Comparison of ENCODE assay signal across 1 mouse cellular context in the genomic region with DNA sequence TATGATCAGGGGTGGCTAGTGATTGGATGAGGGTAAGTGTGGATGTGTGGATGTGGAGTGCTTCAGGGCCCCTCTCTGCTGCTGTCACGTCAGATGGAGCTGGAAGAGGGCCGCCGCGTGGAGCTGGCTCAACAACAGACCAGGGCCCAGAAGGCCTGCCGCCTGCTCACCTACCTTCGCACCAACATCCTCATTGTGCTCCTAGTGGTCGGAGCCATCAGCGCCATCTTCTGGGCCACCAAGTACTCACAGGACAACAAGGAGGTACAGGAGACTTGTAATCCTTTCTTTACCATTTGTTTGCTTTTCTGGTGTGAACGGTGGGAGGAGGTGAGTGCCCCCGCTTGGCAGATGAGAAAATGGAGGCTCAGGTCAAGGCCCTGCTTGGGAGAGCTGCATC.
TF ChIP-seq lines count a peak whose summit lies in the region.

No protein-coding gene starts in this region.

TF ChIP-seq in CH12.LX, 34 proteins besides CTCF, POLR2A, EP300 and RAD21:
- TF ChIP-seq ZNF384 (IDR thresholded peaks at IDR 0.05; ENCODE audit: low read depth, low read length) (no peak), MEF2A (IDR thresholded peaks at IDR 0.05; ENCODE audit: borderline replicate concordance, low read depth, low read length) (no peak), MXI1 (IDR thresholded peaks at IDR 0.05; ENCODE audit: low read depth, low read length) (no peak), MAX (IDR thresholded peaks at IDR 0.05; ENCODE audit: low read length) (no peak), NRF1 (IDR thresholded peaks at IDR 0.05; ENCODE audit: low read depth, low read length) (no peak), MYC (IDR thresholded peaks at IDR 0.05; ENCODE audit: low read depth, low read length) (peak; percentile 56; the same call in 1 of the 2 replicates), TCF12 (IDR thresholded peaks at IDR 0.05; ENCODE audit: low read depth, low read length) (peak; percentile 16; the same call in 1 of the 2 replicates), SMC3 (IDR thresholded peaks at IDR 0.05; ENCODE audit: low read depth, low read length) (peak; percentile 91), NELFE (IDR thresholded peaks at IDR 0.05; ENCODE audit: low read depth, low read length) (no peak), MAFK (IDR thresholded peaks at IDR 0.05; ENCODE audit: insufficient replicate concordance, low read length) (no peak), ZKSCAN1 (IDR thresholded peaks at IDR 0.05; ENCODE audit: borderline replicate concordance, low read depth, low read length) (no peak), ZMIZ1 (IDR thresholded peaks at IDR 0.05; ENCODE audit: low read depth, low read length) (no peak), CHD2 (IDR thresholded peaks at IDR 0.05; ENCODE audit: low read length) (no peak), KAT2A (IDR thresholded peaks at IDR 0.05; ENCODE audit: insufficient replicate concordance, low read length) (no peak)
